ENCODE assay signal across 23 mouse cellular contexts in the genomic region with DNA sequence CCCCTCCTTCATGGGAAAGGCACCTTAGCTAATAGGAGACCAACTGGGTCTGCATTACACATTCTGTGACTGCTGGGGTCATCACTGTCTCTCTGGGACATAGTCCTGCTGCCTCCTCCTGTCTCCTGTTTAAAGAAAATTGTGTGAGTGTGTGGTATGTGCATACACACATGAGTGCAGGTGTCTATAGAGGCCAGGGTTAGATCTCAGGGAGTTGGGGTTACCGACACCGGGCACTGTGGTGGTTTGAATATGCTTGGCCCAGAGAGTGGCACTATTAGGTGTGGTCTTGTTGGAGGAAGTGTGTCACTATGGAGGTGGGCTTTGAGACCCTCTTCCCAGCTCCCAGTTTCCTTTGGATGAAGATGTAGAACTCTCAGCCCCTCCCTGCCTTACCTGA. TPM values are rescaled to one million over a fixed set of nuclear protein-coding genes. Genes with fewer than 3 reads are reported as not detected.
DNase-seq lines count a peak whose midpoint lies in the region; ATAC-seq and TF ChIP-seq lines count a peak whose summit lies in the region.
"Had no signal": no experiment of that assay in that cellular context is flagged by ENCODE, and none has a peak within 500 bp of the region (broad histone marks: within the 10 kb centered on the region; RNA-seq: fewer than 3 reads in every experiment).

No protein-coding gene starts in this region.

- no peak overlapping the region for H3K9ac ChIP-seq in forebrain, embryonic 11.5 days (ENCODE audit: low read length)
- H3K9ac ChIP-seq in CH12.LX (ENCODE audit: insufficient read depth, low read depth), result no peak overlapping the region
- H3K9ac ChIP-seq: embryonic facial prominence, embryonic 12.5 days; forebrain, embryonic 13.5 days; forebrain, embryonic 15.5 days; forebrain, postnatal 0 days had no signal

- DNase-seq in forebrain, embryonic 11.5 days (ENCODE audit: low spot score), result peak; percentile 8
- no peak for DNase-seq in forebrain, embryonic 10.5 days (ENCODE audit: extremely low spot score, low spot score)
- peak; percentile 88 for DNase-seq in heart, adult 11 months
- no peak for DNase-seq in heart, postnatal 4 days
- DNase-seq in testis, postnatal 10 days (ENCODE audit: low spot score), result peak; percentile 26
- no peak for DNase-seq in testis, postnatal 14 days (ENCODE audit: low spot score)
- DNase-seq in CH12.LX (ENCODE audit: extremely low read depth), result no peak
- DNase-seq: adrenal gland, adult 8-10 months; adrenal gland, postnatal 14 days; adrenal gland, postnatal 36 days; cerebellum, adult 11-12 months; cerebellum, adult 2 months; cerebellum, adult 9-10 months; cerebellum, postnatal 10 days; cerebellum, postnatal 25 days; forebrain, postnatal 0 days had no signal

- in situ Hi-C loops in CH12.LX (cut with MboI; ENCODE audit: low pct_ligation_motif_present, low pct_unique_long_range_greater_than_20kb, low sequenced_read_pairs), result no loop called here

- no peak for TF ChIP-seq RAD21 in CH12.LX (IDR thresholded peaks at IDR 0.05; ENCODE audit: low read depth, low read length)

- TF ChIP-seq POLR2A in CH12.LX (IDR thresholded peaks at IDR 0.05; ENCODE audit: low read depth, low read length), result no peak

- WGBS in forebrain, embryonic 11.5 days, result 94% methylated on average over 2 of the region's 2 CpGs
- 89% methylated on average over 2 of the region's 2 CpGs for WGBS in forebrain, embryonic 10.5 days

- H3K27ac ChIP-seq in forebrain, embryonic 11.5 days (ENCODE audit: low read depth, low read length), result no peak overlapping the region
- H3K27ac ChIP-seq in forebrain, embryonic 10.5 days, result no peak overlapping the region
- H3K27ac ChIP-seq in CH12.LX (ENCODE audit: insufficient read depth, low read depth), result no peak overlapping the region
- H3K27ac ChIP-seq: embryonic facial prominence, embryonic 10.5 days; embryonic facial prominence, embryonic 12.5 days; forebrain, embryonic 13.5 days; forebrain, embryonic 15.5 days had no signal

- no peak for TF ChIP-seq CTCF in CH12.LX (conservative IDR thresholded peaks at IDR 0.05 in 1 of 2, IDR thresholded peaks at IDR 0.05 in 1 of 2; ENCODE audit: low read depth in 2 of 2, low read length in 2 of 2)

- H3K9me3 ChIP-seq in forebrain, embryonic 11.5 days (ENCODE audit: control insufficient read depth, low read length), result no peaks in the 10 kb centered on the region
- no peaks in the 10 kb centered on the region for H3K9me3 ChIP-seq in forebrain, embryonic 10.5 days
- H3K9me3 ChIP-seq in CH12.LX (replicated peaks; ENCODE audit: low read length), result peaks cover 6% of the 10 kb centered on the region
- H3K9me3 ChIP-seq: embryonic facial prominence, embryonic 10.5 days; embryonic facial prominence, embryonic 12.5 days; forebrain, embryonic 13.5 days; forebrain, embryonic 15.5 days; G1E had no signal

- dilution Hi-C loops in CH12.LX (cut with MboI; ENCODE audit: extremely low pct_ligation_motif_present, extremely low pct_unique_long_range_greater_than_20kb, low sequenced_read_pairs), result no loop called here

- H3K79me2 ChIP-seq in CH12.LX (replicated peaks; ENCODE audit: control insufficient read depth, extremely low read depth, insufficient read depth, poor library complexity, severe bottlenecking), result no peaks in the 10 kb centered on the region

- no peak for ATAC-seq in forebrain, embryonic 11.5 days (replicated peaks; ENCODE audit: low FRiP score)
- ATAC-seq: activated CD4-positive, CD25-positive, alpha-beta regulatory T cell, adult 4 months; forebrain, embryonic 13.5 days; forebrain, embryonic 15.5 days; forebrain, postnatal 0 days; Patski had no signal

- no peaks in the 10 kb centered on the region for H3K27me3 ChIP-seq in forebrain, embryonic 11.5 days (ENCODE audit: control insufficient read depth, insufficient read depth, low read length)
- no peaks in the 10 kb centered on the region for H3K27me3 ChIP-seq in forebrain, embryonic 10.5 days (ENCODE audit: poor library complexity, severe bottlenecking)
- H3K27me3 ChIP-seq in CH12.LX (replicated peaks), result no peaks in the 10 kb centered on the region
- H3K27me3 ChIP-seq: embryonic facial prominence, embryonic 12.5 days; forebrain, embryonic 13.5 days; forebrain, embryonic 15.5 days; Patski had no signal

- no peak for TF ChIP-seq EP300 in CH12.LX (IDR thresholded peaks at IDR 0.05; ENCODE audit: low read length)

- H3K36me3 ChIP-seq in forebrain, embryonic 11.5 days (ENCODE audit: control insufficient read depth, insufficient read depth, low read length), result no peaks in the 10 kb centered on the region
- peaks cover 17% of the 10 kb centered on the region; the same call in 1 of the 2 replicates for H3K36me3 ChIP-seq in forebrain, embryonic 10.5 days (replicated peaks)
- H3K36me3 ChIP-seq in CH12.LX (replicated peaks in 1 of 2; ENCODE audit: control insufficient read depth in 1 of 2, insufficient read depth in 1 of 2, low read length in 1 of 2), result peaks cover 32 to 47% of the 10 kb centered on the region in 2 experiments
- H3K36me3 ChIP-seq: forebrain, embryonic 15.5 days; G1E had no signal

- H3K4me2 ChIP-seq in forebrain, embryonic 11.5 days (ENCODE audit: low read depth, low read length, severe bottlenecking), result no peak overlapping the region
- H3K4me2 ChIP-seq in CH12.LX (ENCODE audit: insufficient read depth, low read depth, poor library complexity, severe bottlenecking), result no peak overlapping the region
- H3K4me2 ChIP-seq: embryonic facial prominence, embryonic 12.5 days; forebrain, embryonic 13.5 days; forebrain, embryonic 15.5 days had no signal

- no peak overlapping the region for H3K4me3 ChIP-seq in forebrain, embryonic 11.5 days (ENCODE audit: low read depth, low read length)
- no peak overlapping the region for H3K4me3 ChIP-seq in forebrain, embryonic 10.5 days
- no peak overlapping the region for H3K4me3 ChIP-seq in CH12.LX (replicated peaks in 1 of 3; ENCODE audit: low read depth in 2 of 3, low read length in 2 of 3, poor library complexity in 1 of 3)
- H3K4me3 ChIP-seq: embryonic facial prominence, embryonic 10.5 days; embryonic facial prominence, embryonic 12.5 days; forebrain, embryonic 13.5 days; forebrain, embryonic 15.5 days had no signal

- no peaks in the 10 kb centered on the region for H3K4me1 ChIP-seq in forebrain, embryonic 11.5 days (replicated peaks; ENCODE audit: control insufficient read depth, insufficient read depth, low read length)
- peaks cover 42% of the 10 kb centered on the region for H3K4me1 ChIP-seq in forebrain, embryonic 10.5 days
- peaks cover 13 to 40% of the 10 kb centered on the region in 2 experiments for H3K4me1 ChIP-seq in CH12.LX (ENCODE audit: control insufficient read depth in 1 of 2, insufficient read depth in 2 of 2)
- H3K4me1 ChIP-seq: forebrain, embryonic 15.5 days had no signal

TF ChIP-seq in CH12.LX, 34 proteins besides CTCF, POLR2A, EP300 and RAD21:
- TF ChIP-seq ZMIZ1 (IDR thresholded peaks at IDR 0.05; ENCODE audit: low read depth, low read length) (peak; percentile 59; the same call in 1 of the 2 replicates), MAX (IDR thresholded peaks at IDR 0.05; ENCODE audit: low read length) (no peak), CHD2 (IDR thresholded peaks at IDR 0.05; ENCODE audit: low read length) (0 out of 2 replicates have a peak, but pooled peaks have one; percentile 10)

RNA-seq across cellular contexts. Expression of gene Lgals9, which starts 27.8 kb away (rescaled TPM):
- 3.7 and 4.0 TPM in 2 replicates for polyA plus RNA-seq in forebrain, embryonic 11.5 days (2014; fragmentation: Nextera tagmentation; extraction: Ambion mirVana)
- 2.0 and 2.6 TPM in 2 replicates for polyA plus RNA-seq in forebrain, embryonic 10.5 days (2016; fragmentation: Nextera tagmentation; extraction: Ambion mirVana)
- 10 to 100 TPM; 51.8 to 56.0 TPM for total RNA-seq in heart, postnatal 4 days (2021)
- total RNA-seq in CH12.LX (2012; rRNA removed) (3.2 and 4.9 TPM in 2 replicates), CH12.LX (2014; rRNA removed) (3.7 and 5.0 TPM in 2 replicates)
- polyA plus RNA-seq in CH12.LX (2012; ENCODE audit: insufficient read length, low read depth), result 16.1 and 16.4 TPM in 2 replicates

Comparison
In these comparisons a context has a peak if more than half of its experiments do, and no peak if none do; other contexts are left out.
1. DNase-seq: peak in forebrain, embryonic 11.5 days (single experiment), heart, adult 11 months (single experiment) and testis, postnatal 10 days (single experiment); none in forebrain, embryonic 10.5 days (single experiment), heart, postnatal 4 days (single experiment), testis, postnatal 14 days (single experiment) and CH12.LX (single experiment).